Mouse (Mus musculus): ENCODE results near the gene Vps16.

GRCm38 (mm10) chr2:130476666-130477297 lies 52.6 kb downstream of the Vps16 start:
- TF ChIP-seq GATA1 (IDR thresholded peaks at IDR 0.05; ENCODE audit: low read length) (no peak), TAL1 (IDR thresholded peaks at IDR 0.05; ENCODE audit: low read length) (no peak)

Measured in erythroblast, embryonic 14.5 days (primary cell).